8 mouse cellular contexts compared by ENCODE assay signal in genomic region chr9:109849312-109849758, GRCm38 (mm10). TPM values are rescaled to one million over a fixed set of nuclear protein-coding genes. Genes with fewer than 3 reads are reported as not detected.
DNase-seq lines count a peak whose midpoint lies in the region; ATAC-seq lines count a peak whose summit lies in the region.

Gene Camp (minus strand): TSS chr9:109849617.

- peak; percentile 55 for DNase-seq in hindbrain, embryonic 14.5 days (ENCODE audit: low spot score)
- DNase-seq in hindbrain, embryonic 11.5 days (ENCODE audit: low spot score) = no peak
- peak; percentile 93 for DNase-seq in NIH3T3 (ENCODE audit: low read depth)
- DNase-seq in gonadal fat pad, adult 2 months (ENCODE audit: low read depth) = peak; percentile 90
- no peak for DNase-seq in liver, embryonic 11.5 days (ENCODE audit: low spot score)
- no peak for DNase-seq in frontal cortex, postnatal 25 days (ENCODE audit: low spot score in 2 of 2)

- no peak within 1 kb of the TSS for H3K4me3 ChIP-seq in hindbrain, embryonic 14.5 days (replicated peaks; ENCODE audit: low read length)
- H3K4me3 ChIP-seq in hindbrain, embryonic 11.5 days (ENCODE audit: low read depth, low read length) = no peak within 1 kb of the TSS
- H3K4me3 ChIP-seq in liver, embryonic 11.5 days (ENCODE audit: low read depth, low read length) = no peak within 1 kb of the TSS
- no peak within 1 kb of the TSS for H3K4me3 ChIP-seq in stomach, embryonic 16.5 days (replicated peaks; ENCODE audit: low read length)
- no peak within 1 kb of the TSS for H3K4me3 ChIP-seq in forebrain, embryonic 13.5 days

- no peak within 1 kb of the TSS for H3K4me2 ChIP-seq in hindbrain, embryonic 14.5 days (replicated peaks)
- H3K4me2 ChIP-seq in hindbrain, embryonic 11.5 days (replicated peaks; ENCODE audit: low read depth, low read length) = no peak within 1 kb of the TSS
- H3K4me2 ChIP-seq in liver, embryonic 11.5 days = no peak within 1 kb of the TSS
- no peak within 1 kb of the TSS for H3K4me2 ChIP-seq in stomach, embryonic 16.5 days (ENCODE audit: low read depth, low read length)
- H3K4me2 ChIP-seq in forebrain, embryonic 13.5 days = no peak within 1 kb of the TSS

- H3K27me3 ChIP-seq in hindbrain, embryonic 14.5 days (ENCODE audit: control insufficient read depth, insufficient read depth, low read length) = no peaks in the 10 kb centered on the region
- no peaks in the 10 kb centered on the region for H3K27me3 ChIP-seq in hindbrain, embryonic 11.5 days (ENCODE audit: control insufficient read depth, insufficient read depth, low read length)
- H3K27me3 ChIP-seq in liver, embryonic 11.5 days (replicated peaks; ENCODE audit: control insufficient read depth, insufficient read depth, low read length) = no peaks in the 10 kb centered on the region
- no peaks in the 10 kb centered on the region for H3K27me3 ChIP-seq in stomach, embryonic 16.5 days (ENCODE audit: control insufficient read depth, insufficient read depth, low read length)
- no peaks in the 10 kb centered on the region for H3K27me3 ChIP-seq in forebrain, embryonic 13.5 days

- H3K4me1 ChIP-seq in hindbrain, embryonic 14.5 days (replicated peaks; ENCODE audit: control insufficient read depth, insufficient read depth, low read length) = no peaks in the 10 kb centered on the region
- no peaks in the 10 kb centered on the region for H3K4me1 ChIP-seq in hindbrain, embryonic 11.5 days (replicated peaks; ENCODE audit: control insufficient read depth, insufficient read depth, low read length)
- no peaks in the 10 kb centered on the region for H3K4me1 ChIP-seq in liver, embryonic 11.5 days (replicated peaks; ENCODE audit: control insufficient read depth, insufficient read depth, low read length)
- peaks cover 4% of the 10 kb centered on the region; the same call in 1 of the 2 replicates for H3K4me1 ChIP-seq in stomach, embryonic 16.5 days (ENCODE audit: control insufficient read depth, insufficient read depth, low read length)
- H3K4me1 ChIP-seq in forebrain, embryonic 13.5 days = no peaks in the 10 kb centered on the region

- H3K36me3 ChIP-seq in hindbrain, embryonic 14.5 days (replicated peaks; ENCODE audit: control insufficient read depth, insufficient read depth) = peaks cover 8% of the 10 kb centered on the region; the same call in 1 of the 2 replicates
- no peaks in the 10 kb centered on the region for H3K36me3 ChIP-seq in hindbrain, embryonic 11.5 days (ENCODE audit: control insufficient read depth, insufficient read depth, low read length)
- no peaks in the 10 kb centered on the region for H3K36me3 ChIP-seq in liver, embryonic 11.5 days (ENCODE audit: control insufficient read depth, insufficient read depth, low read length)
- H3K36me3 ChIP-seq in stomach, embryonic 16.5 days (ENCODE audit: control insufficient read depth, insufficient read depth, low read length) = no peaks in the 10 kb centered on the region
- H3K36me3 ChIP-seq in forebrain, embryonic 13.5 days (ENCODE audit: poor library complexity, severe bottlenecking) = peaks cover 7% of the 10 kb centered on the region

- ATAC-seq in hindbrain, embryonic 14.5 days (ENCODE audit: low FRiP score) = no peak
- ATAC-seq in hindbrain, embryonic 11.5 days (ENCODE audit: low FRiP score) = no peak
- no peak for ATAC-seq in liver, embryonic 11.5 days (replicated peaks; ENCODE audit: low FRiP score)
- peak; percentile 21; the same call in 1 of the 2 replicates for ATAC-seq in stomach, embryonic 16.5 days (ENCODE audit: insufficient read depth, low FRiP score)
- no peak for ATAC-seq in forebrain, embryonic 13.5 days

- WGBS in hindbrain, embryonic 14.5 days = 69% methylated on average over 6 of the region's 6 CpGs
- 85% methylated on average over 6 of the region's 6 CpGs for WGBS in hindbrain, embryonic 11.5 days
- 78% methylated on average over 6 of the region's 6 CpGs for WGBS in liver, embryonic 11.5 days
- 41% methylated on average over 6 of the region's 6 CpGs for WGBS in stomach, embryonic 16.5 days
- WGBS in forebrain, embryonic 13.5 days = 76% methylated on average over 6 of the region's 6 CpGs

- no peak within 1 kb of the TSS for H3K27ac ChIP-seq in hindbrain, embryonic 14.5 days
- H3K27ac ChIP-seq in hindbrain, embryonic 11.5 days (ENCODE audit: low read depth, low read length) = no peak within 1 kb of the TSS
- H3K27ac ChIP-seq in liver, embryonic 11.5 days (ENCODE audit: low read depth, low read length) = no peak within 1 kb of the TSS
- H3K27ac ChIP-seq in stomach, embryonic 16.5 days (ENCODE audit: low read length) = no peak within 1 kb of the TSS
- no peak within 1 kb of the TSS for H3K27ac ChIP-seq in forebrain, embryonic 13.5 days

- no peak within 1 kb of the TSS for H3K9ac ChIP-seq in hindbrain, embryonic 14.5 days
- no peak within 1 kb of the TSS for H3K9ac ChIP-seq in hindbrain, embryonic 11.5 days (ENCODE audit: low read depth, low read length)
- no peak within 1 kb of the TSS for H3K9ac ChIP-seq in liver, embryonic 11.5 days (ENCODE audit: low read depth, low read length)
- H3K9ac ChIP-seq in stomach, embryonic 16.5 days (ENCODE audit: low read length) = peak within 1 kb of the TSS; percentile 31
- H3K9ac ChIP-seq in forebrain, embryonic 13.5 days = no peak within 1 kb of the TSS

- no peaks in the 10 kb centered on the region for H3K9me3 ChIP-seq in hindbrain, embryonic 14.5 days (ENCODE audit: control insufficient read depth, low read length)
- no peaks in the 10 kb centered on the region for H3K9me3 ChIP-seq in hindbrain, embryonic 11.5 days (ENCODE audit: control insufficient read depth, low read length)
- H3K9me3 ChIP-seq in liver, embryonic 11.5 days (ENCODE audit: control insufficient read depth, low read length) = no peaks in the 10 kb centered on the region
- H3K9me3 ChIP-seq in stomach, embryonic 16.5 days (replicated peaks; ENCODE audit: control insufficient read depth, low read length) = no peaks in the 10 kb centered on the region
- no peaks in the 10 kb centered on the region for H3K9me3 ChIP-seq in forebrain, embryonic 13.5 days (replicated peaks)

RNA-seq across cellular contexts. Expression of gene Camp, which starts in this region (rescaled TPM):
- 0.97 and 1.3 TPM in 2 replicates for polyA plus RNA-seq in hindbrain, embryonic 14.5 days (2014; fragmentation: Nextera tagmentation; extraction: Ambion mirVana)
- polyA plus RNA-seq in hindbrain, embryonic 11.5 days (2014; fragmentation: Nextera tagmentation; extraction: Ambion mirVana) = 0.28 and 0.31 TPM in 2 replicates
- polyA plus RNA-seq in gonadal fat pad, adult 2 months (2012; rRNA removed) = 0.18 and 0.68 TPM in 2 replicates
- polyA plus RNA-seq in liver, embryonic 11.5 days (2014; fragmentation: Nextera tagmentation; extraction: Ambion mirVana) = 13.5 and 15.8 TPM in 2 replicates
- 17.3 and 22.6 TPM in 2 replicates for polyA plus RNA-seq in stomach, embryonic 16.5 days (2015; fragmentation: Nextera tagmentation; extraction: Ambion mirVana)
- 0.33 and 0.45 TPM in 2 replicates for polyA plus RNA-seq in forebrain, embryonic 13.5 days (2015; fragmentation: Nextera tagmentation; extraction: Ambion mirVana)

Comparison
In these comparisons a context has a peak if more than half of its experiments do, and no peak if none do; other contexts are left out.
1. DNase-seq: peak in hindbrain, embryonic 14.5 days (single experiment) and NIH3T3 (single experiment); none in hindbrain, embryonic 11.5 days (single experiment), liver, embryonic 11.5 days (single experiment) and frontal cortex, postnatal 25 days (0 of 2).
2. Peak in DNase-seq in gonadal fat pad, adult 2 months; RNA of the gene not detected or under 1 TPM.